Comparison of ENCODE assay signal across 14 mouse cellular contexts in genomic region chr4:52726203-52726602, GRCm38 (mm10).
DNase-seq lines count a peak whose midpoint lies in the region; ATAC-seq and TF ChIP-seq lines count a peak whose summit lies in the region.
"Had no signal": no experiment of that assay in that cellular context is flagged by ENCODE, and none has a peak within 500 bp of the region (broad histone marks: within the 10 kb centered on the region; RNA-seq: fewer than 3 reads in every experiment).

No protein-coding gene starts in this region.

- H3K9me3 ChIP-seq in forebrain, embryonic 12.5 days = no peaks in the 10 kb centered on the region
- no peaks in the 10 kb centered on the region for H3K9me3 ChIP-seq in forebrain, embryonic 10.5 days
- H3K9me3 ChIP-seq in hindbrain, embryonic 11.5 days (ENCODE audit: control insufficient read depth, low read length) = no peaks in the 10 kb centered on the region
- H3K9me3 ChIP-seq in hindbrain, embryonic 10.5 days = no peaks in the 10 kb centered on the region
- H3K9me3 ChIP-seq in forebrain, postnatal 0 days (ENCODE audit: low read length) = no peaks in the 10 kb centered on the region
- no peaks in the 10 kb centered on the region for H3K9me3 ChIP-seq in midbrain, embryonic 16.5 days (replicated peaks; ENCODE audit: control insufficient read depth, low read length, poor library complexity, severe bottlenecking)
- H3K9me3 ChIP-seq: embryonic facial prominence, embryonic 10.5 days; stomach, embryonic 15.5 days had no signal

- no peak for DNase-seq in forebrain, embryonic 10.5 days (ENCODE audit: extremely low spot score, low spot score)
- peak; percentile 11 for DNase-seq in hindbrain, embryonic 11.5 days (ENCODE audit: low spot score)
- no peak for DNase-seq in hindbrain, embryonic 10.5 days (ENCODE audit: low spot score)
- DNase-seq in forebrain, postnatal 0 days = no peak
- no peak for DNase-seq in kidney, postnatal 4 days
- DNase-seq in cerebellum, postnatal 10 days = no peak

- 0 out of 2 replicates have a peak, but pooled peaks have one; percentile 40 for ATAC-seq in forebrain, embryonic 12.5 days (ENCODE audit: low FRiP score)
- 0 out of 2 replicates have a peak, but pooled peaks have one; percentile 25 for ATAC-seq in hindbrain, embryonic 11.5 days (ENCODE audit: low FRiP score)
- ATAC-seq in forebrain, postnatal 0 days = no peak; the same call in 1 of the 2 replicates
- peak; percentile 66; the same call in 1 of the 2 replicates for ATAC-seq in midbrain, embryonic 16.5 days
- ATAC-seq: inflammation-experienced regulatory T-cells, adult 6 months had no signal

- TF ChIP-seq CTCF in forebrain, postnatal 0 days (IDR thresholded peaks at IDR 0.05; ENCODE audit: low read depth) = no peak

- H3K27me3 ChIP-seq in forebrain, embryonic 12.5 days = no peaks in the 10 kb centered on the region
- H3K27me3 ChIP-seq in forebrain, embryonic 10.5 days (ENCODE audit: poor library complexity, severe bottlenecking) = no peaks in the 10 kb centered on the region
- H3K27me3 ChIP-seq in hindbrain, embryonic 11.5 days (ENCODE audit: control insufficient read depth, insufficient read depth, low read length) = no peaks in the 10 kb centered on the region
- H3K27me3 ChIP-seq in hindbrain, embryonic 10.5 days (ENCODE audit: insufficient read depth, poor library complexity, severe bottlenecking) = no peaks in the 10 kb centered on the region
- H3K27me3 ChIP-seq in forebrain, postnatal 0 days (ENCODE audit: insufficient read depth, low read length) = no peaks in the 10 kb centered on the region
- H3K27me3 ChIP-seq in midbrain, embryonic 16.5 days (ENCODE audit: control insufficient read depth, insufficient read depth, low read depth, low read length) = no peaks in the 10 kb centered on the region; the same call in 1 of the 2 replicates
- H3K27me3 ChIP-seq: CH12.LX; stomach, embryonic 15.5 days had no signal

- H3K36me3 ChIP-seq in forebrain, embryonic 12.5 days (replicated peaks) = no peaks in the 10 kb centered on the region
- no peaks in the 10 kb centered on the region for H3K36me3 ChIP-seq in forebrain, embryonic 10.5 days (replicated peaks)
- H3K36me3 ChIP-seq in hindbrain, embryonic 11.5 days (ENCODE audit: control insufficient read depth, insufficient read depth, low read length) = no peaks in the 10 kb centered on the region
- no peaks in the 10 kb centered on the region for H3K36me3 ChIP-seq in hindbrain, embryonic 10.5 days
- no peaks in the 10 kb centered on the region for H3K36me3 ChIP-seq in forebrain, postnatal 0 days (ENCODE audit: insufficient read depth)
- H3K36me3 ChIP-seq in midbrain, embryonic 16.5 days (ENCODE audit: control insufficient read depth, insufficient read depth, low read length) = no peaks in the 10 kb centered on the region
- H3K36me3 ChIP-seq: embryonic facial prominence, embryonic 10.5 days; stomach, embryonic 15.5 days had no signal

- H3K4me3 ChIP-seq in forebrain, embryonic 12.5 days (replicated peaks) = no peak overlapping the region
- H3K4me3 ChIP-seq in forebrain, embryonic 10.5 days = no peak overlapping the region
- H3K4me3 ChIP-seq in hindbrain, embryonic 11.5 days (ENCODE audit: low read depth, low read length) = no peak overlapping the region
- H3K4me3 ChIP-seq in hindbrain, embryonic 10.5 days = no peak overlapping the region
- no peak overlapping the region for H3K4me3 ChIP-seq in forebrain, postnatal 0 days (ENCODE audit: low read depth, low read length)
- H3K4me3 ChIP-seq in midbrain, embryonic 16.5 days (ENCODE audit: low read depth, low read length) = no peak overlapping the region
- H3K4me3 ChIP-seq: embryonic facial prominence, embryonic 10.5 days; stomach, embryonic 15.5 days had no signal

- H3K4me2 ChIP-seq in forebrain, embryonic 12.5 days = no peak overlapping the region
- H3K4me2 ChIP-seq in hindbrain, embryonic 11.5 days (replicated peaks; ENCODE audit: low read depth, low read length) = no peak overlapping the region
- peak overlapping the region; percentile 2; the same call in 1 of the 2 replicates for H3K4me2 ChIP-seq in forebrain, postnatal 0 days (ENCODE audit: low read depth)
- H3K4me2 ChIP-seq in midbrain, embryonic 16.5 days (ENCODE audit: low read length) = peak overlapping the region; percentile 32; the same call in 1 of the 2 replicates
- H3K4me2 ChIP-seq: lung, embryonic 14.5 days; stomach, embryonic 15.5 days had no signal

- 74% methylated on average over 6 of the region's 6 CpGs for WGBS in forebrain, embryonic 12.5 days
- WGBS in forebrain, embryonic 10.5 days = 82% methylated on average over 6 of the region's 6 CpGs
- 80% methylated on average over 6 of the region's 6 CpGs for WGBS in hindbrain, embryonic 11.5 days
- 78% methylated on average over 6 of the region's 6 CpGs for WGBS in hindbrain, embryonic 10.5 days
- 60% methylated on average over 6 of the region's 6 CpGs for WGBS in forebrain, postnatal 0 days
- 60% methylated on average over 6 of the region's 6 CpGs for WGBS in midbrain, embryonic 16.5 days

- no peaks in the 10 kb centered on the region for H3K4me1 ChIP-seq in forebrain, embryonic 12.5 days
- H3K4me1 ChIP-seq in forebrain, embryonic 10.5 days = no peaks in the 10 kb centered on the region
- no peaks in the 10 kb centered on the region for H3K4me1 ChIP-seq in hindbrain, embryonic 11.5 days (replicated peaks; ENCODE audit: control insufficient read depth, insufficient read depth, low read length)
- H3K4me1 ChIP-seq in hindbrain, embryonic 10.5 days (replicated peaks) = no peaks in the 10 kb centered on the region
- no peaks in the 10 kb centered on the region for H3K4me1 ChIP-seq in forebrain, postnatal 0 days (ENCODE audit: insufficient read depth)
- H3K4me1 ChIP-seq in midbrain, embryonic 16.5 days (ENCODE audit: control insufficient read depth, insufficient read depth, low read length) = no peaks in the 10 kb centered on the region
- H3K4me1 ChIP-seq: embryonic facial prominence, embryonic 10.5 days; stomach, embryonic 15.5 days had no signal

- no peak overlapping the region for H3K27ac ChIP-seq in forebrain, embryonic 12.5 days
- no peak overlapping the region for H3K27ac ChIP-seq in forebrain, embryonic 10.5 days
- no peak overlapping the region for H3K27ac ChIP-seq in hindbrain, embryonic 11.5 days (ENCODE audit: low read depth, low read length)
- no peak overlapping the region for H3K27ac ChIP-seq in hindbrain, embryonic 10.5 days
- no peak overlapping the region for H3K27ac ChIP-seq in forebrain, postnatal 0 days (ENCODE audit: low read depth, low read length)
- peak overlapping the region; percentile 47 for H3K27ac ChIP-seq in midbrain, embryonic 16.5 days (ENCODE audit: low read length)
- H3K27ac ChIP-seq: embryonic facial prominence, embryonic 10.5 days; macrophage; stomach, embryonic 15.5 days had no signal

- H3K9ac ChIP-seq in forebrain, embryonic 12.5 days = no peak overlapping the region
- H3K9ac ChIP-seq in hindbrain, embryonic 11.5 days (ENCODE audit: low read depth, low read length) = no peak overlapping the region
- no peak overlapping the region for H3K9ac ChIP-seq in forebrain, postnatal 0 days
- no peak overlapping the region for H3K9ac ChIP-seq in midbrain, embryonic 16.5 days (ENCODE audit: low read depth, low read length)
- H3K9ac ChIP-seq: lung, embryonic 14.5 days; stomach, embryonic 15.5 days had no signal

Comparison
In these comparisons a context has a peak if more than half of its experiments do, and no peak if none do; other contexts are left out.
1. H3K4me2 ChIP-seq: peak in forebrain, postnatal 0 days (single experiment) and midbrain, embryonic 16.5 days (single experiment); none in forebrain, embryonic 12.5 days (single experiment) and hindbrain, embryonic 11.5 days (single experiment).